Comparison of ENCODE assay signal across 7 mouse cellular contexts in the genomic region with DNA sequence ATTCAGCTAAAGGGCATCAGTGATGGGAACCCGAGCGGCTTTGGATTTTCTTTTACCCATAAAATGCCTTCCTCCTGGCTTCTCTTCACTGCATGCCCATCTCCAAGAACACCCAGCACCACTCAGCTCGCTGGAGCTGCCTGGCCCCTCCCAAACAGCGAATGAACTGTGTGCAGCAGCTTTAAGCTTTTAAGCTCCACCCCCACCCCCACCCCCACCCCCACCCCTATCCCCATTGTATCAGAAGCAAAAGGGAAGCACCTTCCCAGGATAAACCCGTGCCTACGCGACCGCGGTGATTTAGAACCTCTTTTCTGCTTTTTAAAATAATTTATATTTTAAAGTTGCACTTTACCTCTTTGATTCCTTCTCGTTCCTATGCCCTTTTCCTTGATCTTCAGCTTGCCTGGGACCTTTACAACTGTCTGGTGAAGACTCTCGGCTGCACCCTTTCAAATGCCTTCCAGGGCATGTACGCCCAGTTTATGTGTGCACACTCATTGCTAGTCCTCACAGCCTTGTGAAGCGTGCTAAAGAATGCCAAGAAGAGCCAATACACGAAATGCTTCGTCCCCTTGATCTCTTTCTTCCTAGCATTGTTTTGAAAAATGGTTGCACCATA.
DNase-seq lines count a peak whose midpoint lies in the region; ATAC-seq and TF ChIP-seq lines count a peak whose summit lies in the region.

No protein-coding gene starts in this region.

- ATAC-seq in lung, embryonic 16.5 days (ENCODE audit: low read depth): no peak
- ATAC-seq in stomach, embryonic 16.5 days (ENCODE audit: insufficient read depth, low FRiP score): no peak

- no peaks in the 10 kb centered on the region for H3K9me3 ChIP-seq in lung, embryonic 16.5 days (ENCODE audit: control insufficient read depth, low read length)
- no peaks in the 10 kb centered on the region for H3K9me3 ChIP-seq in forebrain, embryonic 10.5 days
- H3K9me3 ChIP-seq in limb, embryonic 10.5 days (replicated peaks): no peaks in the 10 kb centered on the region
- H3K9me3 ChIP-seq in stomach, embryonic 16.5 days (replicated peaks; ENCODE audit: control insufficient read depth, low read length): no peaks in the 10 kb centered on the region

- WGBS in lung, embryonic 16.5 days: 16% methylated on average over 15 of the region's 15 CpGs
- WGBS in forebrain, embryonic 10.5 days: 4% methylated on average over 15 of the region's 15 CpGs
- 13% methylated on average over 15 of the region's 15 CpGs for WGBS in limb, embryonic 10.5 days
- 22% methylated on average over 15 of the region's 15 CpGs for WGBS in stomach, embryonic 16.5 days
- 45% methylated on average over 15 of the region's 15 CpGs for WGBS in thymus, adult 2 months

- no peak overlapping the region for H3K27ac ChIP-seq in lung, embryonic 16.5 days (ENCODE audit: low read length)
- H3K27ac ChIP-seq in forebrain, embryonic 10.5 days: peak overlapping the region; percentile 80
- H3K27ac ChIP-seq in limb, embryonic 10.5 days: peak overlapping the region; percentile 63
- no peak overlapping the region for H3K27ac ChIP-seq in stomach, embryonic 16.5 days (ENCODE audit: low read length)
- no peak overlapping the region for H3K27ac ChIP-seq in thymus, adult 2 months (ENCODE audit: control insufficient read depth, insufficient read depth, low read length)

- H3K36me3 ChIP-seq in lung, embryonic 16.5 days (ENCODE audit: control insufficient read depth, insufficient read depth, low read length): no peaks in the 10 kb centered on the region
- H3K36me3 ChIP-seq in forebrain, embryonic 10.5 days (replicated peaks): peaks cover 2% of the 10 kb centered on the region; the same call in 1 of the 2 replicates
- no peaks in the 10 kb centered on the region for H3K36me3 ChIP-seq in limb, embryonic 10.5 days
- H3K36me3 ChIP-seq in stomach, embryonic 16.5 days (ENCODE audit: control insufficient read depth, insufficient read depth, low read length): no peaks in the 10 kb centered on the region
- no peaks in the 10 kb centered on the region for H3K36me3 ChIP-seq in thymus, adult 2 months (ENCODE audit: control insufficient read depth, insufficient read depth, low read length)

- H3K4me1 ChIP-seq in lung, embryonic 16.5 days (replicated peaks; ENCODE audit: control insufficient read depth, insufficient read depth, low read length): peaks cover 5% of the 10 kb centered on the region; the same call in 1 of the 2 replicates
- peaks cover 35% of the 10 kb centered on the region for H3K4me1 ChIP-seq in forebrain, embryonic 10.5 days
- peaks cover 51% of the 10 kb centered on the region for H3K4me1 ChIP-seq in limb, embryonic 10.5 days
- H3K4me1 ChIP-seq in stomach, embryonic 16.5 days (ENCODE audit: control insufficient read depth, insufficient read depth, low read length): 0 out of 2 replicates have a peak, but pooled peaks cover 2% of the 10 kb centered on the region
- no peaks in the 10 kb centered on the region for H3K4me1 ChIP-seq in thymus, adult 2 months (replicated peaks; ENCODE audit: control insufficient read depth, insufficient read depth, low read length)

- H3K27me3 ChIP-seq in lung, embryonic 16.5 days (ENCODE audit: control insufficient read depth, insufficient read depth, low read depth, low read length): no peaks in the 10 kb centered on the region
- no peaks in the 10 kb centered on the region for H3K27me3 ChIP-seq in forebrain, embryonic 10.5 days (ENCODE audit: poor library complexity, severe bottlenecking)
- 0 out of 2 replicates have a peak, but pooled peaks cover under 1% of the 10 kb centered on the region for H3K27me3 ChIP-seq in limb, embryonic 10.5 days (ENCODE audit: low read depth, poor library complexity, severe bottlenecking)
- H3K27me3 ChIP-seq in stomach, embryonic 16.5 days (ENCODE audit: control insufficient read depth, insufficient read depth, low read length): no peaks in the 10 kb centered on the region
- no peaks in the 10 kb centered on the region for H3K27me3 ChIP-seq in thymus, adult 2 months (ENCODE audit: control insufficient read depth, insufficient read depth, low read length)

- peak overlapping the region; percentile 31 for H3K4me2 ChIP-seq in lung, embryonic 16.5 days (ENCODE audit: low read depth, low read length)
- H3K4me2 ChIP-seq in stomach, embryonic 16.5 days (ENCODE audit: low read depth, low read length): peak overlapping the region; percentile 31; the same call in 1 of the 2 replicates

- H3K9ac ChIP-seq in lung, embryonic 16.5 days (ENCODE audit: low read length): no peak overlapping the region
- H3K9ac ChIP-seq in stomach, embryonic 16.5 days (ENCODE audit: low read length): no peak overlapping the region

- no peak overlapping the region for H3K4me3 ChIP-seq in lung, embryonic 16.5 days (ENCODE audit: low read length)
- peak overlapping the region; percentile 41 for H3K4me3 ChIP-seq in forebrain, embryonic 10.5 days
- peak overlapping the region; percentile 24; the same call in 1 of the 2 replicates for H3K4me3 ChIP-seq in limb, embryonic 10.5 days
- H3K4me3 ChIP-seq in stomach, embryonic 16.5 days (replicated peaks; ENCODE audit: low read length): no peak overlapping the region
- no peak overlapping the region for H3K4me3 ChIP-seq in thymus, adult 2 months (ENCODE audit: control insufficient read depth, insufficient read depth, low read length)

- TF ChIP-seq POLR2A in thymus, adult 2 months (IDR thresholded peaks at IDR 0.05; ENCODE audit: control insufficient read depth, extremely low read depth, insufficient read depth, low read length, poor library complexity): no peak

- TF ChIP-seq CTCF in thymus, adult 2 months (IDR thresholded peaks at IDR 0.05; ENCODE audit: borderline replicate concordance, control insufficient read depth, extremely low read depth, insufficient read depth, low read length, poor library complexity): no peak

- no peak for DNase-seq in lung, postnatal 25 days (ENCODE audit: low spot score)
- DNase-seq in forebrain, embryonic 10.5 days (ENCODE audit: extremely low spot score, low spot score): peak; percentile 63
- DNase-seq in limb, embryonic 10.5 days (ENCODE audit: low spot score): no peak
- DNase-seq in thymus, postnatal 10 days (ENCODE audit: low spot score in 2 of 2): no peak
- DNase-seq in thymus, adult 2 months: no peak

Comparison
In these comparisons a context has a peak if more than half of its experiments do, and no peak if none do; other contexts are left out.
1. H3K27ac ChIP-seq: peak in forebrain, embryonic 10.5 days (single experiment) and limb, embryonic 10.5 days (single experiment); none in lung, embryonic 16.5 days (single experiment), stomach, embryonic 16.5 days (single experiment) and thymus, adult 2 months (single experiment).
2. H3K4me3 ChIP-seq: peak in forebrain, embryonic 10.5 days (single experiment) and limb, embryonic 10.5 days (single experiment); none in lung, embryonic 16.5 days (single experiment), stomach, embryonic 16.5 days (single experiment) and thymus, adult 2 months (single experiment).